Mouse (Mus musculus): Measurements from ENCODE around the gene Olfr470.
"Not testable (repeated sequence)": the region's sequence is repeated elsewhere in the genome, so short reads cannot be mapped to it uniquely, and the experiment has no call there.

Gene Olfr470

GRCm38 (mm10) chr7:107847390-107847789 lies at the start of gene Olfr470:
Gene Olfr470, minus strand, starts transcription at chr7:107847490.
- not testable (repeated sequence) for DNase-seq (ENCODE audit: low read depth, low spot score)

- DNase-seq (ENCODE audit: low read depth, low spot score), result no peak
Observed at GRCm38 (mm10) chr7:107841719-107842118, 5.6 kb downstream of the Olfr470 start.

- DNase-seq (ENCODE audit: low read depth, low spot score), result not testable (repeated sequence)
Observed at GRCm38 (mm10) chr7:107825441-107825840, 21.8 kb downstream of the Olfr470 start, which contains the start of gene Olfr469. Gene Olfr469, minus strand, starts transcription at chr7:107825541.

GRCm38 (mm10) chr7:107823867-107824266 lies 23.4 kb downstream of the Olfr470 start:
- not testable (repeated sequence) for DNase-seq (ENCODE audit: low read depth, low spot score)

- DNase-seq (ENCODE audit: low read depth, low spot score), result no peak
Observed at GRCm38 (mm10) chr7:107819442-107819841, 27.8 kb downstream of the Olfr470 start.

- DNase-seq (ENCODE audit: low read depth, low spot score), result no peak
Observed at GRCm38 (mm10) chr7:107811963-107812362, 35.3 kb downstream of the Olfr470 start, which contains the start of gene Olfr467. Gene Olfr467, plus strand, starts transcription at chr7:107812263.

- no peak for DNase-seq (ENCODE audit: low read depth, low spot score)
Observed at GRCm38 (mm10) chr7:107802138-107802537, 45.2 kb downstream of the Olfr470 start.

- no peak for DNase-seq (ENCODE audit: low read depth, low spot score)
Observed at GRCm38 (mm10) chr7:107801108-107801507, 46.2 kb downstream of the Olfr470 start, which contains the start of gene Ovch2. Gene Ovch2, minus strand, starts transcription at chr7:107801208.

- no peak for DNase-seq (ENCODE audit: low read depth, low spot score)
Observed at GRCm38 (mm10) chr7:107796500-107796899, 50.8 kb downstream of the Olfr470 start.

All from retina, adult 2 months (tissue).